Mouse (Mus musculus): Measurements from ENCODE around the gene Luc7l3. TPM values are rescaled to one million over a fixed set of nuclear protein-coding genes. Genes with fewer than 3 reads are reported as not detected.

Luc7l3 gene
- 21.3 TPM for polyA plus RNA-seq (2012; fragmentation: generic; extraction: Trizol)
- long read RNA-seq, experiment 1, transcript Luc7l3-203 (11 exons, 2,050 nt): major isoform, 6 of 40 reads
- long read RNA-seq, experiment 1, partial matches to known transcripts: 31 of 40 reads
- long read RNA-seq, experiment 1, other reads (novel, unspliced or antisense): 2 of 40 reads
- long read RNA-seq, experiment 2, partial matches to known transcripts: 3 of 4 reads
- long read RNA-seq, experiment 2, other reads (novel, unspliced or antisense): 1 of 4 reads

- Histone ChIP-seq H3K4me3 (ENCODE audit: insufficient read depth, poor library complexity, severe bottlenecking) (peak within 1 kb of the TSS; percentile 96), H3K79me2 (ENCODE audit: control insufficient read depth, insufficient read depth) (peaks cover 48% of the 10 kb centered on the region), H3K79me3 (ENCODE audit: low read depth) (peaks cover 44% of the 10 kb centered on the region), H3ac (ENCODE audit: control insufficient read depth, insufficient read length, low read depth) (peak within 1 kb of the TSS; percentile 98), H3K27me3 (ENCODE audit: control insufficient read depth, insufficient read depth, insufficient read length) (no peaks in the 10 kb centered on the region), H3K36me3 (ENCODE audit: control insufficient read depth, insufficient read depth) (peaks cover 13% of the 10 kb centered on the region)
- TF ChIP-seq CEBPB (IDR thresholded peaks at IDR 0.05; ENCODE audit: low read depth): no peak
- no peak for TF ChIP-seq CTCF (IDR thresholded peaks at IDR 0.05; ENCODE audit: control insufficient read depth, insufficient read depth, insufficient read length)
- TF ChIP-seq USF1 (IDR thresholded peaks at IDR 0.05; ENCODE audit: low read depth): peak; percentile 57
- no peak for TF ChIP-seq MYOD1 (IDR thresholded peaks at IDR 0.05; ENCODE audit: control insufficient read depth, insufficient read length, low read depth)
- no peak for TF ChIP-seq FOSL1 (IDR thresholded peaks at IDR 0.05; ENCODE audit: insufficient read depth, low read length, poor library complexity, severe bottlenecking)
- TF ChIP-seq MAX (IDR thresholded peaks at IDR 0.05): peak; percentile 84
- TF ChIP-seq MYOG (IDR thresholded peaks at IDR 0.05; ENCODE audit: control insufficient read depth, extremely low read depth, insufficient read length): no peak
Observed at GRCm38 (mm10) chr11:94321931-94322400, at the start of gene Luc7l3. TSS of gene Luc7l3 (minus strand) at chr11:94321988.

DNA sequence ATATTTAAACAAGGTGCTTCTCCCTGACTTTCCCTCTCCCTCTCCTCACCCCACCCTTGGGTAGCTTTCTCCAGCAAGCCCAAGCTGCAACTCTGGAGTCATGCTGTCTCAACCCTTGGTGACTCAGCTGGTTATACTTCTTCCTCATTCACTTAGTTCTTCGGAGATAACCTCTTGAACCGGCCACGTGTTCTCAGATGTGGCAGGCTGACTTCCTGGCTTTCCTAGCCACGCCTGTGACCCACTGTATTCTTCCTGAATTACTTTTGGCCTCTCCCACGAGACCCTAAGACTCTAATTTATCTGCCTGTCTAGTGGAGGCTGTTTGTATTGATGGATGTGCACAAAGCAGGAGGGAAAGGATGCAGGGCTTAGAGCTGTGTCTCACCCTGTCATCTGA is 49.0 kb upstream of the Luc7l3 start:
- Histone ChIP-seq H3K79me3 (ENCODE audit: low read depth) (no peaks in the 10 kb centered on the region), H3ac (ENCODE audit: control insufficient read depth, insufficient read length, low read depth) (no peak overlapping the region), H3K27me3 (ENCODE audit: control insufficient read depth, insufficient read depth, insufficient read length) (no peaks in the 10 kb centered on the region), H3K36me3 (ENCODE audit: control insufficient read depth, insufficient read depth) (no peaks in the 10 kb centered on the region), H3K79me2 (ENCODE audit: control insufficient read depth, insufficient read depth) (no peaks in the 10 kb centered on the region), H3K4me3 (ENCODE audit: insufficient read depth, poor library complexity, severe bottlenecking) (no peak overlapping the region)
- TF ChIP-seq USF1 (IDR thresholded peaks at IDR 0.05; ENCODE audit: low read depth) (peak; percentile 75), CEBPB (IDR thresholded peaks at IDR 0.05; ENCODE audit: low read depth) (no peak), CTCF (IDR thresholded peaks at IDR 0.05; ENCODE audit: control insufficient read depth, insufficient read depth, insufficient read length) (no peak), MYOD1 (IDR thresholded peaks at IDR 0.05; ENCODE audit: control insufficient read depth, insufficient read length, low read depth) (no peak), FOSL1 (IDR thresholded peaks at IDR 0.05; ENCODE audit: insufficient read depth, low read length, poor library complexity, severe bottlenecking) (no peak), MAX (IDR thresholded peaks at IDR 0.05) (peak; percentile 71), MYOG (IDR thresholded peaks at IDR 0.05; ENCODE audit: control insufficient read depth, extremely low read depth, insufficient read length) (no peak)

- Histone ChIP-seq H3K4me3 (ENCODE audit: insufficient read depth, poor library complexity, severe bottlenecking) (no peak overlapping the region), H3K79me3 (ENCODE audit: low read depth) (no peaks in the 10 kb centered on the region), H3ac (ENCODE audit: control insufficient read depth, insufficient read length, low read depth) (no peak overlapping the region), H3K36me3 (ENCODE audit: control insufficient read depth, insufficient read depth) (no peaks in the 10 kb centered on the region), H3K27me3 (ENCODE audit: control insufficient read depth, insufficient read depth, insufficient read length) (no peaks in the 10 kb centered on the region), H3K79me2 (ENCODE audit: control insufficient read depth, insufficient read depth) (no peaks in the 10 kb centered on the region)
- TF ChIP-seq USF1 (IDR thresholded peaks at IDR 0.05; ENCODE audit: low read depth): no peak
- no peak for TF ChIP-seq MYOD1 (IDR thresholded peaks at IDR 0.05; ENCODE audit: control insufficient read depth, insufficient read length, low read depth)
- no peak for TF ChIP-seq MAX (IDR thresholded peaks at IDR 0.05)
- TF ChIP-seq FOSL1 (IDR thresholded peaks at IDR 0.05; ENCODE audit: insufficient read depth, low read length, poor library complexity, severe bottlenecking): no peak
- TF ChIP-seq CEBPB (IDR thresholded peaks at IDR 0.05; ENCODE audit: low read depth): no peak
- no peak for TF ChIP-seq CTCF (IDR thresholded peaks at IDR 0.05; ENCODE audit: control insufficient read depth, insufficient read depth, insufficient read length)
- no peak for TF ChIP-seq MYOG (IDR thresholded peaks at IDR 0.05; ENCODE audit: control insufficient read depth, extremely low read depth, insufficient read length)
Observed at GRCm38 (mm10) chr11:94369981-94370380, 48.2 kb upstream of the Luc7l3 start.

- H3K4me3 ChIP-seq (ENCODE audit: insufficient read depth, poor library complexity, severe bottlenecking): no peak overlapping the region
- H3K79me3 ChIP-seq (ENCODE audit: low read depth): no peaks in the 10 kb centered on the region
- H3K79me2 ChIP-seq (ENCODE audit: control insufficient read depth, insufficient read depth): no peaks in the 10 kb centered on the region
- no peaks in the 10 kb centered on the region for H3K27me3 ChIP-seq (ENCODE audit: control insufficient read depth, insufficient read depth, insufficient read length)
- TF ChIP-seq USF1 (IDR thresholded peaks at IDR 0.05; ENCODE audit: low read depth): no peak
- no peak for TF ChIP-seq MYOG (IDR thresholded peaks at IDR 0.05; ENCODE audit: control insufficient read depth, extremely low read depth, insufficient read length)
- TF ChIP-seq MYOD1 (IDR thresholded peaks at IDR 0.05; ENCODE audit: control insufficient read depth, insufficient read length, low read depth): no peak
- TF ChIP-seq CEBPB (IDR thresholded peaks at IDR 0.05; ENCODE audit: low read depth): no peak
- no peak for TF ChIP-seq MAX (IDR thresholded peaks at IDR 0.05)
- no peak for TF ChIP-seq CTCF (IDR thresholded peaks at IDR 0.05; ENCODE audit: control insufficient read depth, insufficient read depth, insufficient read length)
- TF ChIP-seq FOSL1 (IDR thresholded peaks at IDR 0.05; ENCODE audit: insufficient read depth, low read length, poor library complexity, severe bottlenecking): no peak
- no peaks in the 10 kb centered on the region for H3K36me3 ChIP-seq (ENCODE audit: control insufficient read depth, insufficient read depth)
- H3ac ChIP-seq (ENCODE audit: control insufficient read depth, insufficient read length, low read depth): no peak overlapping the region
Observed at GRCm38 (mm10) chr11:94365340-94365739, 43.6 kb upstream of the Luc7l3 start.

GRCm38 (mm10) chr11:94363690-94364089 is 41.9 kb upstream of the Luc7l3 start:
- Histone ChIP-seq H3K79me3 (ENCODE audit: low read depth) (no peaks in the 10 kb centered on the region), H3K27me3 (ENCODE audit: control insufficient read depth, insufficient read depth, insufficient read length) (peaks cover 9% of the 10 kb centered on the region), H3ac (ENCODE audit: control insufficient read depth, insufficient read length, low read depth) (no peak overlapping the region), H3K4me3 (ENCODE audit: insufficient read depth, poor library complexity, severe bottlenecking) (no peak overlapping the region), H3K36me3 (ENCODE audit: control insufficient read depth, insufficient read depth) (no peaks in the 10 kb centered on the region), H3K79me2 (ENCODE audit: control insufficient read depth, insufficient read depth) (no peaks in the 10 kb centered on the region)
- TF ChIP-seq CTCF (IDR thresholded peaks at IDR 0.05; ENCODE audit: control insufficient read depth, insufficient read depth, insufficient read length) (no peak), MYOG (IDR thresholded peaks at IDR 0.05; ENCODE audit: control insufficient read depth, extremely low read depth, insufficient read length) (no peak), MYOD1 (IDR thresholded peaks at IDR 0.05; ENCODE audit: control insufficient read depth, insufficient read length, low read depth) (no peak), CEBPB (IDR thresholded peaks at IDR 0.05; ENCODE audit: low read depth) (no peak)
